Mouse (Mus musculus) cerebellum, adult 2 months (tissue): ENCODE measurements at regions not wholly inside any gene's neighbourhood (a gene's known extent, or its start where the extent isn't known, plus 50 kb on each side); places are given as distances from the start of the nearest gene placed in this dataset.
A peak's percentile ranks its signal among the peaks of the same experiment; 100 is the strongest.

Experiments
- DNase-seq, 2 experiments: peaks; one replicate each; pipeline ENCODE4 v3.0.0; 2021
- H3K27ac ChIP-seq: fragments of 200-500 bp; 2 replicates; pipeline ENCODE4 v1.5.1; 2012; ENCODE audit warnings: low read length, control low read depth, inconsistent platforms; ENCODE audit not compliant: insufficient read depth
- H3K27me3 ChIP-seq: fragments of 200-500 bp; 2 replicates; pipeline ENCODE4 v1.6.1; 2012; ENCODE audit warnings: inconsistent platforms, mild to moderate bottlenecking, low read length, moderate library complexity; ENCODE audit not compliant: control insufficient read depth, insufficient read depth
- H3K4me1 ChIP-seq: fragments of 200-500 bp; 2 replicates; pipeline ENCODE4 v1.6.1; 2011; ENCODE audit warnings: low read length; ENCODE audit not compliant: control insufficient read depth, insufficient read depth
- H3K4me3 ChIP-seq: fragments of 200-500 bp; replicated peaks from 2 replicates; pipeline ENCODE3; 2011; ENCODE audit warnings: mild to moderate bottlenecking, low read depth, low read length, control low read depth; ENCODE audit not compliant: insufficient read depth
- CTCF ChIP-seq: fragments of 200-500 bp; IDR thresholded peaks from 2 replicates; pipeline ENCODE4 v1.5.1; 2011; ENCODE audit warnings: low read depth, mild to moderate bottlenecking, control low read depth, low read length, moderate library complexity, borderline replicate concordance; ENCODE audit not compliant: insufficient read depth
- POLR2A ChIP-seq: fragments of 200-500 bp; IDR thresholded peaks from 2 replicates; pipeline ENCODE4 v1.6.1; 2011; ENCODE audit warnings: low read length, control low read depth, borderline replicate concordance; ENCODE audit not compliant: insufficient read depth
- WGBS: fragments of 180-500 bp; shearing (Covaris S2); methylation state at CpG from one replicate; pipeline ENCODE4 v1.1.7; 2018; 5-methylcytosine and 5-hydroxymethylcytosine counted together

- Histone ChIP-seq H3K4me1 (no peaks in the 10 kb centered on the region), H3K27ac (no peak overlapping the region), H3K4me3 (no peak overlapping the region), H3K27me3 (no peaks in the 10 kb centered on the region; the same call in 1 of the 2 replicates)
- DNase-seq, result peak in 1 of 2 experiments; percentile 13
- TF ChIP-seq POLR2A (no peak), CTCF (no peak)
- WGBS, result 63% methylated on average over 7 of the region's 7 CpGs
Observed at GRCm38 (mm10) chr14:67574346-67574949, 1565.4 kb upstream of the Gulo start.

DNA sequence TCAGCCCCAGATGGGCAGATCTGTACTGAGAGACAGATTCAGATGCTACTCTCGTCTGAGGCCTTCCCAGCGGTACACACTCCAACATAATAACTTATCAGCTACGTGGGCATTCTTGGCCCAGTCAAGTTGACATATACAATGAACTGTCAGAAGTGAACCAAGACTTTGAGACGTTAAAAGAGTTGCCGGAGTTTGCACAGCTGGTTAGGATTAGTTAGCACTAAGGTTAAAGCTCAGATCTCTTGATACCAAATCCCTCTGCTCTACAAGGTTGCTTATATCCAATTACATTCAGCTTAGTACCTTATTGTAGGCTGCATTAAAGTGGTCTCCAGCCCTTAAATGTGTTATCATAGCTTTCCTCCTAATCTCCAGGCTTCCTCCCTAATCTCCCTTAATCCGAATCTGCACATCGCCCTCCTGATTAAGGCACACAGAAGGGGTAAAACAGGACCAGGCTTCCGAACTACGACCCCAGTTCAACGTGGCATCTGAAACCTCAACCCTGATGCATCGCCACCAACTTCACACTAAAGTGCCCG lies 1564.5 kb upstream of the Gulo start:
- Histone ChIP-seq H3K27ac (no peak overlapping the region), H3K27me3 (no peaks in the 10 kb centered on the region; the same call in 1 of the 2 replicates), H3K4me3 (no peak overlapping the region), H3K4me1 (no peaks in the 10 kb centered on the region)
- TF ChIP-seq POLR2A, result no peak
- TF ChIP-seq CTCF, result no peak
- 92% methylated on average over 12 of the region's 12 CpGs for WGBS
- no peak for DNase-seq

DNA sequence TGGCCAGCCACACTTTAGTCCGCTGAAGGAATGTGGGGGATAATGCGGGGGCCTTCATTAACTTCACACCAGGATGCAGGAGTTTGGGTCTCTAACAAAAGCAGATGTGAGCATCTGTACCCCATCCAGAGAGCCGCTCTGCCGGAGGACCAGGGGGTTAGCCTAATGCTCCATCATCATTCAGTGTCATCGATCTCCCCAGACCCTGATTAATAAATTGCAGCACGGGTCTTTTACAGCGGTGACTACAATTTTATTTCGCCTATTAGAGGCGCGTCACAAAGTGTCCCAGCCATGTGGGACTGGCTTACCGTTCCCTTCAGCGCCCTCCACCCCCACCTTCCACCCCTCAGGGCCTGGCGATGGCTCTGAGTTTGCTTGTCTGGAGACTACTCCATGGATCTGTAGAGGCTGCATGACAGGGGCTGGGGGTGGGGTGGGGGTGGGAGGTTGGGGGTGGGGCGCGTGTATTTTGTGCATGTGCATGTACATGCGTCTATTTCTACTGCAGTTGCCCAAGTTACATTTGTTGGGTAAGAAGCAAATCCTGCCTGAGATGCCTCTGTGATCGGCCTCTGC lies 1560.8 kb upstream of the Gulo start:
- WGBS, result 63% methylated on average over 17 of the region's 17 CpGs
- no peak for TF ChIP-seq CTCF
- no peak for TF ChIP-seq POLR2A
- DNase-seq, result no peak
- Histone ChIP-seq H3K27me3 (no peaks in the 10 kb centered on the region; the same call in 1 of the 2 replicates), H3K4me1 (no peaks in the 10 kb centered on the region), H3K4me3 (no peak overlapping the region), H3K27ac (no peak overlapping the region)

GRCm38 (mm10) chr14:67568896-67569743 lies 1560.1 kb upstream of the Gulo start:
- H3K4me1 ChIP-seq, result no peaks in the 10 kb centered on the region
- no peak for DNase-seq
- WGBS, result 25% methylated on average over 22 of the region's 22 CpGs
- H3K4me3 ChIP-seq, result no peak overlapping the region
- TF ChIP-seq POLR2A (no peak), CTCF (no peak)
- H3K27me3 ChIP-seq, result no peaks in the 10 kb centered on the region; the same call in 1 of the 2 replicates
- H3K27ac ChIP-seq, result no peak overlapping the region

DNA sequence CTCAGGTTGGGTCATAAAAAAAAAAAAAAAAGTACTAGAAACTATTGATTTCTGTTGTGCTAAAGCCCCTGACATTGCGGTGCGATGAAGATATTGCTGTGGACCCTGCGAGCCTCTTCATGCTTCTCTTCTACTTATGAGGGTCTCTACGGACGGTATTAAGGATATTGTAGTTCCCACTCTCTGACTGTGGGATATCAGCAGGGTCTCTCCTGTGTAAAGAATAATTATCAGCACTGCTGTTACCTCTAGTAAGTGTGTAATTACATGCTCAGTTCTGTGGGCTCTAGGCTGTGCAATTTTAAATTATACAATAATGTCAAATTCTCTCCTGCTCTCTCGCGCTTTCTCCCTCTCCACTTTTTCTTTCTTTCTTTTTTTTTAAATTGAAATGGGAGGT lies 1545.9 kb upstream of the Gulo start:
- Histone ChIP-seq H3K4me3 (no peak overlapping the region), H3K4me1 (no peaks in the 10 kb centered on the region), H3K27ac (no peak overlapping the region), H3K27me3 (no peaks in the 10 kb centered on the region; the same call in 1 of the 2 replicates)
- 84% methylated on average over 7 of the region's 7 CpGs for WGBS
- no peak for TF ChIP-seq POLR2A
- TF ChIP-seq CTCF, result no peak
- DNase-seq, result no peak

DNA sequence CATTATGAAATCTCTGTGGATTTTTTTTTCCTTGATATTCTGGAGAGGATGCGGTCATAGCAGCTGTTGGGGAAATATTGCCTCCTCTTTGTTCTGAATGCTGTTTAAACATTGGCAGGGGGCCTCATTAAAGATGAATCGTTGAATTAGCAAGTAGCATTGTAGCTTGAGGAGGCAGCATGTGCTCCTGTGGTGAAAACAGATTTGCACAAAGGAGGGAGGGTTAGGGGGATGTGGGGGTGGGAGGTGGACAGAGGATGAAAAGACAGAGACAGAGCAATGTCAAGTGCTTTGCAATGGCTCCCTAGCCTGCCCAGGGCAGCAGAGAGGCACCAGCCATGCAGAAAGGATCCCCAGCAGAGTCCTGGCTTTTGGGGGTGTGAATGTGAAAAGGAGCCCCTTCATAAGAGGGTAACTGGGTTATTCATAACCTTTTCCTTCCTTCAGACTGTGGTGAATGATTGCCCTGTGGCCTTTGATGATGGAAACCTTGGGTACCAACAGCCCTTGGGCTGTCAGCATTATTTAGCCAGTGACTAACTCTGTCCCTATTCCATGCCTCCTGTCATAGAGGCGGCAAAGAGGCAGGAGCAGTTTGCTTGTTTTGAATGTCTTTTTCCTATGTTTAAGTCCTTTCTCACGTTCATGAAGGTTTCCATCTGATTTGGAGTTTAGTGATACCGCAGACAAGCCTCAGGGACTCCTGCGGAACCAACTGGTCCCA lies 1541.6 kb upstream of the Gulo start:
- no peak for DNase-seq
- H3K27me3 ChIP-seq, result no peaks in the 10 kb centered on the region; the same call in 1 of the 2 replicates
- H3K27ac ChIP-seq, result no peak overlapping the region
- H3K4me1 ChIP-seq, result no peaks in the 10 kb centered on the region
- TF ChIP-seq POLR2A (no peak), CTCF (no peak)
- 55% methylated on average over 6 of the region's 6 CpGs for WGBS
- H3K4me3 ChIP-seq, result no peak overlapping the region

DNA sequence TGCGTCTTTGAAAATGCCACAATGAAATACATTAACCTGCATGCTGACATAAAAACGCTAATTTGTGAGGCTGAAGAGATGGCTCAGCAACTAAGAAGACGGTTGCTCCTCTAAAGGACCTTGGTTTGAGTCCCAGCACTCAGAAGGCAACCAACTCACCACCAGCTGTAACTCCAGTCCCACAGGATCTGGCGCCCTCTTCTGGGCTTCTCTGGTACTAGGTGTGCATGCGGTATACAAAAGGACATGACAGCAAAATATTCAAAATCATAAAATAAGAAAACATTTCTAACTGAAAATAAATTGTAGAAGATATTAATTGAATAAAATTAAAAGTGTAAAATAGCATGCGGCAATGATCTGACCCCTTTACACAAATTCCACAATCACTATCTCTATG lies 1539.7 kb upstream of the Gulo start:
- TF ChIP-seq CTCF (no peak), POLR2A (no peak)
- Histone ChIP-seq H3K27me3 (no peaks in the 10 kb centered on the region; the same call in 1 of the 2 replicates), H3K27ac (no peak overlapping the region), H3K4me3 (no peak overlapping the region), H3K4me1 (no peaks in the 10 kb centered on the region)
- WGBS, result 92% methylated on average over 6 of the region's 6 CpGs
- DNase-seq, result no peak
